Mouse (Mus musculus) forebrain, embryonic 13.5 days (tissue): ENCODE measurements around the gene Pcgf2. TPM values are rescaled to one million over a fixed set of nuclear protein-coding genes. Genes with fewer than 3 reads are reported as not detected.
"Not testable (repeated sequence)": the region's sequence is repeated elsewhere in the genome, so short reads cannot be mapped to it uniquely, and the experiment has no call there.

Experiments
- ATAC-seq: fragments of 200-750 bp; cut with Nextera tagmentation; 2 replicates; pipeline ENCODE4 v1.8.0; 2017
- H3K27ac ChIP-seq: fragments of 300-500 bp; sonication (generic); 2 replicates; pipeline ENCODE4 v1.5.1; 2015; ENCODE audit warnings: inconsistent platforms, mild to moderate bottlenecking, moderate library complexity
- H3K27me3 ChIP-seq: fragments of 300-500 bp; sonication (generic); 2 replicates; pipeline ENCODE4 v1.6.1; 2015; ENCODE audit warnings: mild to moderate bottlenecking, inconsistent platforms
- H3K36me3 ChIP-seq: fragments of 300-500 bp; sonication (generic); 2 replicates; pipeline ENCODE4 v1.6.1; 2015; ENCODE audit warnings: mild to moderate bottlenecking, inconsistent platforms; ENCODE audit not compliant: poor library complexity, severe bottlenecking
- H3K4me1 ChIP-seq: fragments of 300-500 bp; sonication (generic); 2 replicates; pipeline ENCODE4 v1.6.1; 2015; ENCODE audit warnings: inconsistent platforms
- H3K4me2 ChIP-seq: fragments of 300-500 bp; sonication (generic); 2 replicates; pipeline ENCODE4 v1.6.1; 2015; ENCODE audit warnings: inconsistent platforms, mild to moderate bottlenecking, moderate library complexity
- H3K4me3 ChIP-seq: fragments of 300-500 bp; sonication (generic); 2 replicates; pipeline ENCODE4 v1.5.1; 2015; ENCODE audit warnings: mild to moderate bottlenecking, inconsistent platforms
- H3K9ac ChIP-seq: fragments of 300-500 bp; sonication (generic); 2 replicates; pipeline ENCODE4 v1.6.1; 2015; ENCODE audit warnings: mild to moderate bottlenecking, inconsistent platforms
- H3K9me3 ChIP-seq: fragments of 300-500 bp; sonication (generic); replicated peaks from 2 replicates; pipeline ENCODE4 v1.6.1; 2016; ENCODE audit warnings: inconsistent platforms
- WGBS: fragments of 180-500 bp; shearing (Covaris S2); methylation state at CpG from one replicate; pipeline ENCODE4 v1.1.7; 2015; 5-methylcytosine and 5-hydroxymethylcytosine counted together
- microRNA-seq: library from miRNA; unstranded; fragments of <30 nt; microRNA quantifications from one replicate; pipeline ENCODE4, GENCODE M21; 2016
- polyA plus RNA-seq: library from polyadenylated mRNA; unstranded; fragments of >200 nt; fragmentation: Nextera tagmentation; extraction: Ambion mirVana; gene quantifications from 2 replicates; pipeline ENCODE4 v1.2.1, GENCODE M21; 2015

Pcgf2 gene
- polyA plus RNA-seq, 1 experiment from 2014 or later: 22.9 TPM

- no peak overlapping the region for H3K9ac ChIP-seq
- H3K36me3 ChIP-seq: no peaks in the 10 kb centered on the region
- H3K9me3 ChIP-seq: no peaks in the 10 kb centered on the region
- no peak for ATAC-seq
- H3K4me2 ChIP-seq: no peak overlapping the region
- 92% methylated on average over 2 of the region's 2 CpGs for WGBS
- no peak overlapping the region for H3K27ac ChIP-seq
- peaks cover 10% of the 10 kb centered on the region for H3K4me1 ChIP-seq
- no peak overlapping the region for H3K4me3 ChIP-seq
- H3K27me3 ChIP-seq: no peaks in the 10 kb centered on the region; the same call in 1 of the 2 replicates
Measured at GRCm38 (mm10) chr11:97654210-97654609, 46.1 kb downstream of the Pcgf2 start.

DNA sequence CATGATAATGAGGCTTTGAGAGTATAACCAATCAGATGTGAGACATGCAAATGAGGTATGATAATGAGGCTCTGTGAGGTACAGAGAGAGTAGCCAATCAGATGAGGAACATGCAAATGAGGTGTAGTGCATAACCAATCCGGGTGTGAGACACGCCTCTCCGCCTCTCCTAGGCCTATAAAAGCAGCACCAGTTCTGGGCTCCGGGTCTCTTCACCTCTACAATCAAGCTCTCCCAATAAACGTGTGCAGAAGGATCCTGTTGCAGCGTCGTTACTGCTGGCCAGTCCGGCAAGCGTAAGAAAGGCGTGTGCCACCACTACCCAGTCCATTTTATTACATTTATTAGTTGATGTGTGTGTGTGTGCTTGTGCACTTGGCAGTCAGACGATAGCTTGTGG lies 46.9 kb downstream of the Pcgf2 start:
- not testable (repeated sequence) for H3K27me3 ChIP-seq, H3K27ac ChIP-seq, H3K4me2 ChIP-seq, H3K4me1 ChIP-seq, H3K9ac ChIP-seq, H3K9me3 ChIP-seq, H3K4me3 ChIP-seq, ATAC-seq, H3K36me3 ChIP-seq
- 92% methylated on average over 11 of the region's 11 CpGs for whole genome bisulfite sequencing

DNA sequence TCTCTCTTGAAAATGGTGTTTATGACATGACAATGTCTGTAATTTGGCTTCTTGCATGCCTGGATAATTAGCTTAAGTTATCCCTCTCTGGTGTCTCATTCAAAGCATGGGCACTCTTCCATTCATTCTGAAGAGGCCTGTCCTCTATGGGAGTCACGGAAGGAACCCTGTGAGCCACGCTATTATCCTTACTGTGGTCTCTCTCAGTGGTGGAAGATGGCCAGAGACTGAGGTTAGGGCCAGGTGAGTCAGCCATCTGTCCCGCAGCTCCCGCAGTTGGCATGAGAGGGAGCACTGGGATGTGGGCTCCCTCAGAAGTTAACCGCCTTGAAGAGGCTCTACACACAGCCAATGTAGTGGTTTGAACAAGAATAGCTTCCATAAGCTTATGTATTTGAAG lies 50.0 kb downstream of the Pcgf2 start:
- Histone ChIP-seq H3K4me1 (peaks cover 9% of the 10 kb centered on the region; the same call in 1 of the 2 replicates), H3K27ac (no peak overlapping the region), H3K9ac (no peak overlapping the region), H3K9me3 (no peaks in the 10 kb centered on the region), H3K27me3 (no peaks in the 10 kb centered on the region), H3K4me3 (no peak overlapping the region), H3K4me2 (no peak overlapping the region), H3K36me3 (no peaks in the 10 kb centered on the region)
- 43% methylated on average over 5 of the region's 5 CpGs for WGBS
- no peak for ATAC-seq

GRCm38 (mm10) chr11:97648541-97648940 lies 51.8 kb downstream of the Pcgf2 start:
- H3K27ac ChIP-seq, H3K4me2 ChIP-seq, H3K27me3 ChIP-seq, H3K9me3 ChIP-seq, H3K9ac ChIP-seq, H3K4me1 ChIP-seq, ATAC-seq, H3K36me3 ChIP-seq, H3K4me3 ChIP-seq: not testable (repeated sequence)
- WGBS: 76% methylated on average over 4 of the region's 4 CpGs

GRCm38 (mm10) chr11:97644834-97645233 lies 55.5 kb downstream of the Pcgf2 start:
- Histone ChIP-seq H3K4me1 (no peaks in the 10 kb centered on the region), H3K9ac (no peak overlapping the region), H3K27ac (no peak overlapping the region), H3K36me3 (no peaks in the 10 kb centered on the region), H3K4me3 (no peak overlapping the region), H3K27me3 (no peaks in the 10 kb centered on the region), H3K9me3 (no peaks in the 10 kb centered on the region), H3K4me2 (no peak overlapping the region)
- WGBS: 2% methylated on average over 6 of the region's 6 CpGs
- ATAC-seq: no peak

DNA sequence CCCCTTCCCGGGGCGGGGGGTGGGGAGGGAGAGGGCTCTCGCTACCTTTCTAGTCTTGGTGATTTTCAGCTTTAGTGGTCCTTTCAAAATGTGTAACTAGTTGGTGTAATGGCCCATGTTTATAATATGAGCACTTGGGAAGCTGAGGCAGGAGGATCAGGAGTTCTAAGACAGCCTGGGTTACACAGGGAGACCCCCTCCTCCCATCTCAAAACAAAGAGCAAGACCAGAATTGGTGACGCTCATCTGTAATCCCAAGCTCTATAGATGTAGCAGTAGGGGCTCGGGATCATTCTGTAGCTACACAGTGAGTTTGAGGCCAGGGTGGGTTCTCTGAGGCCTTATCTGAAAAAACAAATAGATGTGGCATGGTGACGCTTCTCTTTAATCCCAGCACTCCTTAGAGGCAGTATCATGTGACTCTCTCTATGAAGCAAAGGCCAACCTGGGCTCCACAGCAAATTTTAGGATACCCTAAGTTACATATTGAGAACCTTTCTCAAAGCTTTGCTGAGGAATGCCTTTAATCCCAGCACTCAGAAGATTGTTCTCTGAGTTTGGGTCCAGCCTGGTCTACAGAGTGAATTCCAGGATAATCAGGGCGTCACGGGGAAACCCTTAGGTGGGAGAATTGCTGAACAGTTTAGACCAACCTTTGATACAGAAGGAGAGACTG lies 56.8 kb downstream of the Pcgf2 start:
- Histone ChIP-seq H3K4me1 (no peaks in the 10 kb centered on the region), H3K27ac (no peak overlapping the region), H3K4me2 (no peak overlapping the region), H3K27me3 (no peaks in the 10 kb centered on the region), H3K36me3 (no peaks in the 10 kb centered on the region), H3K9ac (no peak overlapping the region), H3K9me3 (no peaks in the 10 kb centered on the region), H3K4me3 (no peak overlapping the region)
- 81% methylated on average over 8 of the region's 8 CpGs for WGBS
- no peak for ATAC-seq

- Histone ChIP-seq H3K27ac (no peak overlapping the region), H3K36me3 (no peaks in the 10 kb centered on the region), H3K9ac (no peak overlapping the region), H3K9me3 (no peaks in the 10 kb centered on the region), H3K4me1 (no peaks in the 10 kb centered on the region), H3K4me3 (no peak overlapping the region), H3K27me3 (0 out of 2 replicates have a peak, but pooled peaks cover 3% of the 10 kb centered on the region), H3K4me2 (no peak overlapping the region)
- WGBS: 47% methylated on average over 2 of the region's 2 CpGs
- ATAC-seq: no peak
Measured at GRCm38 (mm10) chr11:97642746-97643145, 57.6 kb downstream of the Pcgf2 start.

DNA sequence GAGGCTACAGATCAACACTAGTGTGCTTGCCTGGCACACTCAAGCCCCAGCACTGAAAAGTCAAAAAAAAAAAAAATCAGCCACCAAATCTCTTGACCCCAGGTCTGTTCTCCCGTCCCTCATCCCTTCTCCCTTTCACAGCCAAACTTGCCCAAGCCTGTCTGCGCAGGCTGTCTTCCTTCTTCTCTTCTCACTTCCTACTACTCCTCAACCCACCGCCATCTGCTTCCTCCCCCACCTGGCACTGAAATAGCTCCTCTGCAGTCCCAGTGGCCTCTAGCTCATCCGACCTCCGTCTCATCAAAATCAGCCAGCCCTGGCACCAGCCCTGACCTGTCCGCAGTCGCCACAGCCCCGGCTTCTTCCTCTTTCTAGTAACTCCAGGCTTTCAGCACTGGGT lies 58.6 kb downstream of the Pcgf2 start:
- no peak overlapping the region for H3K27ac ChIP-seq
- H3K4me3 ChIP-seq: no peak overlapping the region
- no peak overlapping the region for H3K9ac ChIP-seq
- H3K9me3 ChIP-seq: no peaks in the 10 kb centered on the region
- 68% methylated on average over 8 of the region's 8 CpGs for WGBS
- H3K4me2 ChIP-seq: no peak overlapping the region
- ATAC-seq: no peak
- H3K4me1 ChIP-seq: no peaks in the 10 kb centered on the region
- 0 out of 2 replicates have a peak, but pooled peaks cover 3% of the 10 kb centered on the region for H3K27me3 ChIP-seq
- no peaks in the 10 kb centered on the region for H3K36me3 ChIP-seq

Small RNA genes within 50 kb of the gene (microRNA-seq; reads per million reads assigned to microRNA genes)
- not detected for gene Gm24158
- not detected for gene Mir6927
- gene Mir8102: 1.3 reads per million

Other genes with a start within 250 kb of the Pcgf2 start
- gene 4933428G20Rik, start 200.2 kb downstream of the Pcgf2 start, polyA plus RNA-seq: 0.46 and 1.0 TPM in 2 replicates
- gene Srcin1, start 124.3 kb downstream of the Pcgf2 start, polyA plus RNA-seq: 5.6 and 6.4 TPM in 2 replicates
- 3.5 and 3.9 TPM in 2 replicates for gene Epop, start 70.8 kb downstream of the Pcgf2 start, polyA plus RNA-seq
- 3.2 and 3.5 TPM in 2 replicates for gene Mllt6, start 37.1 kb downstream of the Pcgf2 start, polyA plus RNA-seq
- gene Cisd3, start 14.7 kb downstream of the Pcgf2 start, polyA plus RNA-seq: 12.8 and 17.3 TPM in 2 replicates
- 559 and 571 TPM in 2 replicates for gene Psmb3, start 2.9 kb upstream of the Pcgf2 start, polyA plus RNA-seq
- gene Pip4k2b, start 44.2 kb upstream of the Pcgf2 start, polyA plus RNA-seq: 3.5 and 4.2 TPM in 2 replicates
- gene Cwc25, start 66.1 kb upstream of the Pcgf2 start, polyA plus RNA-seq: 18.0 and 20.1 TPM in 2 replicates
- 0.62 and 0.76 TPM in 2 replicates for gene 1700001P01Rik, start 75.4 kb upstream of the Pcgf2 start, polyA plus RNA-seq
- 386 and 461 TPM in 2 replicates for gene Rpl23, start 81.9 kb upstream of the Pcgf2 start, polyA plus RNA-seq
- 95.3 and 109 TPM in 2 replicates for gene Lasp1, start 98.5 kb upstream of the Pcgf2 start, polyA plus RNA-seq
- 17.4 and 18.7 TPM in 2 replicates for gene B230217C12Rik, start 140.3 kb upstream of the Pcgf2 start, polyA plus RNA-seq
- 0.78 and 1.4 TPM in 2 replicates for gene Fbxo47, start 183.7 kb upstream of the Pcgf2 start, polyA plus RNA-seq